Mouse (Mus musculus): ENCODE results near the gene Nexn. TPM values are rescaled to one million over a fixed set of nuclear protein-coding genes. Genes with fewer than 3 reads are reported as not detected.

Nexn gene
- total RNA-seq, 4 experiments from 2014 or later: 6.5 to 9.8 (median 7.7) TPM

- no peak for DNase-seq (ENCODE audit: low spot score in 2 of 2)
Measured at GRCm38 (mm10) chr3:152278431-152278830, 12.3 kb upstream of the Nexn start.

GRCm38 (mm10) chr3:152277912-152278311 is 11.8 kb upstream of the Nexn start:
- DNase-seq (ENCODE audit: low spot score in 2 of 2): no peak

- DNase-seq (ENCODE audit: low spot score in 2 of 2): no peak
Measured at GRCm38 (mm10) chr3:152276935-152277334, 10.8 kb upstream of the Nexn start.

- no peak for DNase-seq (ENCODE audit: low spot score in 2 of 2)
Measured at GRCm38 (mm10) chr3:152275008-152275407, 8.9 kb upstream of the Nexn start.

- DNase-seq (ENCODE audit: low spot score in 2 of 2): no peak
Measured at GRCm38 (mm10) chr3:152272974-152273685, 7.0 kb upstream of the Nexn start.

GRCm38 (mm10) chr3:152271876-152272275 is 5.7 kb upstream of the Nexn start:
- no peak for DNase-seq (ENCODE audit: low spot score in 2 of 2)

- no peak for DNase-seq (ENCODE audit: low spot score in 2 of 2)
Measured at GRCm38 (mm10) chr3:152271071-152271710, 5.0 kb upstream of the Nexn start.

- DNase-seq (ENCODE audit: low spot score in 2 of 2): no peak
Measured at GRCm38 (mm10) chr3:152268099-152268498, 1.9 kb upstream of the Nexn start.

- no peak for DNase-seq (ENCODE audit: low spot score in 2 of 2)
Measured at GRCm38 (mm10) chr3:152265351-152266035, 657 bp downstream of the Nexn start.

- no peak for DNase-seq (ENCODE audit: low spot score in 2 of 2)
Measured at GRCm38 (mm10) chr3:152264830-152265229, 1.3 kb downstream of the Nexn start.

GRCm38 (mm10) chr3:152264374-152264773 is 1.8 kb downstream of the Nexn start:
- DNase-seq (ENCODE audit: low spot score in 2 of 2): no peak

- DNase-seq (ENCODE audit: low spot score in 2 of 2): no peak
Measured at GRCm38 (mm10) chr3:152261948-152262347, 4.2 kb downstream of the Nexn start.

- no peak for DNase-seq (ENCODE audit: low spot score in 2 of 2)
Measured at GRCm38 (mm10) chr3:152261436-152261835, 4.7 kb downstream of the Nexn start.

- no peak for DNase-seq (ENCODE audit: low spot score in 2 of 2)
Measured at GRCm38 (mm10) chr3:152260362-152260761, 5.8 kb downstream of the Nexn start.

- peak; percentile 35 to 64 for DNase-seq (ENCODE audit: low spot score in 2 of 2)
Measured at GRCm38 (mm10) chr3:152259409-152259808, 6.7 kb downstream of the Nexn start.

- no peak for DNase-seq (ENCODE audit: low spot score in 2 of 2)
Measured at GRCm38 (mm10) chr3:152257528-152257927, 8.6 kb downstream of the Nexn start.

GRCm38 (mm10) chr3:152250487-152250886 is 15.7 kb downstream of the Nexn start:
- DNase-seq (ENCODE audit: low spot score in 2 of 2): no peak

- no peak for DNase-seq (ENCODE audit: low spot score in 2 of 2)
Measured at GRCm38 (mm10) chr3:152247708-152248107, 18.4 kb downstream of the Nexn start.

GRCm38 (mm10) chr3:152245273-152245910 is 20.8 kb downstream of the Nexn start:
- DNase-seq (ENCODE audit: low spot score in 2 of 2): no peak

GRCm38 (mm10) chr3:152243304-152243703 is 22.8 kb downstream of the Nexn start:
- DNase-seq (ENCODE audit: low spot score in 2 of 2): no peak

GRCm38 (mm10) chr3:152241098-152241497 is 25.1 kb downstream of the Nexn start:
- no peak for DNase-seq (ENCODE audit: low spot score in 2 of 2)

GRCm38 (mm10) chr3:152239592-152239991 is 26.6 kb downstream of the Nexn start:
- no peak for DNase-seq (ENCODE audit: low spot score in 2 of 2)
